In the genomic region with DNA sequence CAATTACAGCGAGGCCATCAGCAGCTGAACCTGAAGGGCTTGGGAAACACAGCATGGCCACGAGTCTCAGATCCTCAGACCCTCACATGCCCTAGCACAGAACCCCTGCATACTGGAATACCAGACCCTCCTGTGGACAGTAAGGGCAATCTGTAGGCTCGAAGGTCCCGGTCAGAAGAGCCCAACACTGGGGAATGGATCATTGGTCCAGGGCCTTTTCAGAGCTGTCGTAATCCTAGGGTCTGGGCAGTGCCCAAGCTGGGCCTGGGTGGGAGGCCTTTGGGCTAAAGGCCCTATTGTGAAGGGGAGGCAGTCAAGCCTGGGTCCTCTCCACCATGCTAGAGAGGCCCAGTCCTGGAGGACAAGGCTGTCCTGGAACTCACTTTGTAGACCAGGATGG, we compare ENCODE assay signal across 15 mouse cellular contexts. TPM values are rescaled to one million over a fixed set of nuclear protein-coding genes. Genes with fewer than 3 reads are reported as not detected.
A peak's percentile ranks its signal among the peaks of the same experiment; 100 is the strongest.
DNase-seq lines count a peak whose midpoint lies in the region; ATAC-seq and TF ChIP-seq lines count a peak whose summit lies in the region.
"Had no signal": no experiment of that assay in that cellular context is flagged by ENCODE, and none has a peak within 500 bp of the region (broad histone marks: within the 10 kb centered on the region; RNA-seq: fewer than 3 reads in every experiment).

No protein-coding gene starts in this region.

- no peak for DNase-seq in heart, adult 2 months
- DNase-seq in heart, adult 18-20 months, result no peak
- DNase-seq in ovary, adult 18-20 months (ENCODE audit: low spot score), result no peak
- DNase-seq in layer of hippocampus, adult 9-10 months (ENCODE audit: low spot score), result no peak
- DNase-seq: kidney, adult 9 months; layer of hippocampus, adult 9-11 months; right cerebral cortex, postnatal 25 days had no signal

- TF ChIP-seq EP300 in heart, adult 2 months (IDR thresholded peaks at IDR 0.05; ENCODE audit: insufficient read depth, low read depth, low read length), result no peak

- no peak for TF ChIP-seq CTCF in heart, adult 2 months (IDR thresholded peaks at IDR 0.05)

- ATAC-seq in kidney, embryonic 15.5 days (replicated peaks; ENCODE audit: low FRiP score), result no peak
- ATAC-seq in kidney, embryonic 16.5 days (ENCODE audit: low FRiP score, low TSS enrichment), result no peak
- ATAC-seq in embryonic facial prominence, embryonic 12.5 days (ENCODE audit: insufficient number of reproducible peaks, insufficient read depth, low FRiP score, low TSS enrichment), result no peak
- ATAC-seq in limb, embryonic 12.5 days (ENCODE audit: insufficient number of reproducible peaks, insufficient read depth, low FRiP score, low TSS enrichment, low read depth), result no peak
- ATAC-seq: activated CD4-positive, CD25-positive, alpha-beta regulatory T cell, adult 4 months; midbrain, embryonic 15.5 days had no signal

- no peaks in the 10 kb centered on the region for H3K36me3 ChIP-seq in heart, adult 2 months (ENCODE audit: control insufficient read depth, insufficient read depth, low read length)
- H3K36me3 ChIP-seq in kidney, embryonic 15.5 days, result no peaks in the 10 kb centered on the region
- no peaks in the 10 kb centered on the region for H3K36me3 ChIP-seq in kidney, embryonic 16.5 days (ENCODE audit: insufficient read depth, low read length)
- no peaks in the 10 kb centered on the region for H3K36me3 ChIP-seq in embryonic facial prominence, embryonic 12.5 days
- no peaks in the 10 kb centered on the region for H3K36me3 ChIP-seq in limb, embryonic 12.5 days
- H3K36me3 ChIP-seq: forebrain, embryonic 12.5 days; midbrain, embryonic 15.5 days had no signal

- no peaks in the 10 kb centered on the region for H3K79me2 ChIP-seq in heart, adult 2 months (replicated peaks; ENCODE audit: control insufficient read depth, insufficient read depth, low read length)

- peaks cover 14% of the 10 kb centered on the region for H3K4me1 ChIP-seq in heart, adult 2 months (ENCODE audit: control insufficient read depth, insufficient read depth, low read length)
- H3K4me1 ChIP-seq in kidney, embryonic 15.5 days, result peaks cover 60% of the 10 kb centered on the region
- H3K4me1 ChIP-seq in kidney, embryonic 16.5 days (ENCODE audit: insufficient read depth, low read length), result peaks cover 48% of the 10 kb centered on the region
- peaks cover 45% of the 10 kb centered on the region for H3K4me1 ChIP-seq in embryonic facial prominence, embryonic 12.5 days
- peaks cover 69% of the 10 kb centered on the region for H3K4me1 ChIP-seq in limb, embryonic 12.5 days (replicated peaks)

- TF ChIP-seq POLR2A in heart, adult 2 months (IDR thresholded peaks at IDR 0.05; ENCODE audit: insufficient read depth, low read depth, low read length), result no peak

- H3K4me2 ChIP-seq in kidney, embryonic 15.5 days, result no peak overlapping the region
- H3K4me2 ChIP-seq in kidney, embryonic 16.5 days (replicated peaks; ENCODE audit: low read depth, low read length), result no peak overlapping the region
- no peak overlapping the region for H3K4me2 ChIP-seq in embryonic facial prominence, embryonic 12.5 days (replicated peaks)
- H3K4me2 ChIP-seq in limb, embryonic 12.5 days, result no peak overlapping the region
- H3K4me2 ChIP-seq: forebrain, embryonic 12.5 days; midbrain, embryonic 15.5 days had no signal

- H3K9ac ChIP-seq in heart, adult 2 months (ENCODE audit: low read depth, low read length), result no peak overlapping the region
- no peak overlapping the region for H3K9ac ChIP-seq in kidney, embryonic 15.5 days
- H3K9ac ChIP-seq in kidney, embryonic 16.5 days (replicated peaks; ENCODE audit: low read length), result no peak overlapping the region
- no peak overlapping the region for H3K9ac ChIP-seq in embryonic facial prominence, embryonic 12.5 days
- no peak overlapping the region for H3K9ac ChIP-seq in limb, embryonic 12.5 days (replicated peaks)
- H3K9ac ChIP-seq: liver, embryonic 14.5 days; midbrain, embryonic 15.5 days had no signal

- intact Hi-C loops in heart, adult 2 months (cut with DNase I), result loop anchor here (5.0 kb wide), 1 partner anchor 34 kb away; no protein-coding TSS in a partner anchor

- no peak overlapping the region for H3K4me3 ChIP-seq in heart, adult 2 months
- H3K4me3 ChIP-seq in kidney, embryonic 15.5 days (replicated peaks), result no peak overlapping the region
- H3K4me3 ChIP-seq in kidney, embryonic 16.5 days (ENCODE audit: low read length), result no peak overlapping the region
- H3K4me3 ChIP-seq in embryonic facial prominence, embryonic 12.5 days, result no peak overlapping the region
- no peak overlapping the region for H3K4me3 ChIP-seq in limb, embryonic 12.5 days (replicated peaks)
- H3K4me3 ChIP-seq: forebrain, embryonic 12.5 days; midbrain, embryonic 15.5 days had no signal

- no peaks in the 10 kb centered on the region for H3K27me3 ChIP-seq in heart, adult 2 months (ENCODE audit: control insufficient read depth, insufficient read depth, low read length)
- H3K27me3 ChIP-seq in kidney, embryonic 15.5 days, result no peaks in the 10 kb centered on the region
- no peaks in the 10 kb centered on the region for H3K27me3 ChIP-seq in kidney, embryonic 16.5 days (ENCODE audit: insufficient read depth, low read length)
- no peaks in the 10 kb centered on the region for H3K27me3 ChIP-seq in embryonic facial prominence, embryonic 12.5 days
- no peaks in the 10 kb centered on the region for H3K27me3 ChIP-seq in limb, embryonic 12.5 days
- H3K27me3 ChIP-seq: midbrain, embryonic 15.5 days had no signal

- no peaks in the 10 kb centered on the region for H3K9me3 ChIP-seq in kidney, embryonic 15.5 days (replicated peaks)
- no peaks in the 10 kb centered on the region for H3K9me3 ChIP-seq in kidney, embryonic 16.5 days (ENCODE audit: low read length)
- H3K9me3 ChIP-seq in embryonic facial prominence, embryonic 12.5 days, result no peaks in the 10 kb centered on the region
- H3K9me3 ChIP-seq in limb, embryonic 12.5 days, result no peaks in the 10 kb centered on the region
- H3K9me3 ChIP-seq: forebrain, embryonic 12.5 days; midbrain, embryonic 15.5 days had no signal

- 94% methylated on average over 5 of the region's 5 CpGs for WGBS in heart, adult 2 months
- WGBS in kidney, embryonic 15.5 days, result 92% methylated on average over 5 of the region's 5 CpGs
- whole genome bisulfite sequencing in kidney, embryonic 16.5 days, result 91% methylated on average over 5 of the region's 5 CpGs
- 92% methylated on average over 5 of the region's 5 CpGs for WGBS in embryonic facial prominence, embryonic 12.5 days
- WGBS in limb, embryonic 12.5 days, result 94% methylated on average over 5 of the region's 5 CpGs

- H3K27ac ChIP-seq in heart, adult 2 months, result peak overlapping the region; percentile 86
- 0 out of 2 replicates have a peak overlapping the region, but pooled peaks have one; percentile 93 for H3K27ac ChIP-seq in kidney, embryonic 15.5 days
- no peak overlapping the region for H3K27ac ChIP-seq in kidney, embryonic 16.5 days (ENCODE audit: low read length)
- 0 out of 2 replicates have a peak overlapping the region, but pooled peaks have one; percentile 96 for H3K27ac ChIP-seq in embryonic facial prominence, embryonic 12.5 days
- peak overlapping the region; percentile 99 for H3K27ac ChIP-seq in limb, embryonic 12.5 days
- H3K27ac ChIP-seq: liver, embryonic 14.5 days had no signal

RNA-seq across cellular contexts. Expression of a gene that starts 56.5 kb away (rescaled TPM):
- total RNA-seq in heart, adult 2 months (2021), result 1 to 10 TPM; 1.1 to 1.3 TPM
- polyA plus RNA-seq in heart, adult 2 months (2012; rRNA removed), result 2.5 and 2.6 TPM in 2 replicates
- 1 to 10 TPM; 1.0 to 2.3 TPM for total RNA-seq in heart, adult 18-20 months (2021)
- 5.1 and 5.3 TPM in 2 replicates for polyA plus RNA-seq in kidney, embryonic 15.5 days (2015; fragmentation: Nextera tagmentation; extraction: Ambion mirVana)
- polyA plus RNA-seq in kidney, embryonic 16.5 days (2015; fragmentation: Nextera tagmentation; extraction: Ambion mirVana), result 5.9 and 7.0 TPM in 2 replicates
- 5.1 and 7.7 TPM in 2 replicates for polyA plus RNA-seq in embryonic facial prominence, embryonic 12.5 days (2016; fragmentation: Nextera tagmentation; extraction: Ambion mirVana)
- polyA plus RNA-seq in limb, embryonic 12.5 days (2016; fragmentation: Nextera tagmentation; extraction: Ambion mirVana), result 5.2 and 6.9 TPM in 2 replicates

RNA-seq across cellular contexts. Expression of a gene that starts 56.7 kb away (rescaled TPM):
- 10 to 100 TPM; 67.6 to 74.7 TPM for total RNA-seq in heart, adult 2 months (2021)
- 54.7 and 102 TPM in 2 replicates for polyA plus RNA-seq in heart, adult 2 months (2012; rRNA removed)
- 10 to 100 TPM; 72.0 to 75.8 TPM for total RNA-seq in heart, adult 18-20 months (2021)
- polyA plus RNA-seq in kidney, embryonic 15.5 days (2015; fragmentation: Nextera tagmentation; extraction: Ambion mirVana), result 152 and 165 TPM in 2 replicates
- polyA plus RNA-seq in kidney, embryonic 16.5 days (2015; fragmentation: Nextera tagmentation; extraction: Ambion mirVana), result 158 and 162 TPM in 2 replicates
- 139 and 143 TPM in 2 replicates for polyA plus RNA-seq in embryonic facial prominence, embryonic 12.5 days (2016; fragmentation: Nextera tagmentation; extraction: Ambion mirVana)
- polyA plus RNA-seq in limb, embryonic 12.5 days (2016; fragmentation: Nextera tagmentation; extraction: Ambion mirVana), result 136 and 141 TPM in 2 replicates
